8 mouse cellular contexts compared by ENCODE assay signal in the genomic region with DNA sequence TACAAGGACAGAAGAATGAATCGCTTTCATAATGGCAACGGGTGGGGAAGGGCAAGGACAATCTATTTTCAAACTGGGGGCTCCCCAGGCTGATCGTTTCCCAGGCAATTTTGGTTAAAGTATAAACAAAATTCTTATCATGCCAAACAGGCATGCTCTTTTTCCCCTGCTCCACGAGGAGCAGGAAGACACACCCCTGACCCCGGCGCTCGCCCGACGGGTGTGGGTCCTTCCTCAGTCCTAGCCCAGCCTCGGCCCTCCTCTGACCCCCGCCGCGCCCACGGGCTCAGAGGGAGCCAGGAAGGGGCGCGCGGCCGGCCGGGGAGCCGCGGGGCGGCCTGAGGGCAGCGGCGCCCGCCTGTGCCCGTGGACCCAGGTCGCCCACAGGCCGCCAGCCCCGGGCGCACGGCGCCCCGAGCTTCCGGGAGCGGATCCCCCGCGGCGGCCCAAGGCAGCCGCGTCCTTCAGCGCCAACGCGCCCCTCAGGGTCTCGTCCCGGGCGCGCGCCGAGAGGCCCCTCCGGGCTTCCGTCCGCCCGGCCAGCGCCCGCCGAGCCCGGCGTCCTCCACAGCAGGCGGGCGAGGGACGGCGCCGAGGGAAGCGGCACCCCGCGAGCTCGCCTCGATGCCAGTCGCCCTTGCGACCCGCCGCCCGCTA. TPM values are rescaled to one million over a fixed set of nuclear protein-coding genes. Genes with fewer than 3 reads are reported as not detected.
A peak's percentile ranks its signal among the peaks of the same experiment; 100 is the strongest.
DNase-seq lines count a peak whose midpoint lies in the region; ATAC-seq lines count a peak whose summit lies in the region.

No protein-coding gene starts in this region.

- DNase-seq in right cerebral cortex, postnatal 14 days: peak; percentile 35
- DNase-seq in right cerebral cortex, postnatal 25 days: no peak
- peak; percentile 60 to 67 for DNase-seq in cerebellum, postnatal 14 days
- peak; percentile 62 for DNase-seq in gastrocnemius, postnatal 14 days
- DNase-seq in liver, embryonic 11.5 days (ENCODE audit: low spot score): peak; percentile 79
- no peak for DNase-seq in layer of hippocampus, adult 18-20 months (ENCODE audit: low spot score in 2 of 2)

- peak overlapping the region; percentile 97 for H3K4me3 ChIP-seq in hindbrain, embryonic 16.5 days (ENCODE audit: low read length)
- H3K4me3 ChIP-seq in liver, embryonic 11.5 days (ENCODE audit: low read depth, low read length): peak overlapping the region; percentile 68
- H3K4me3 ChIP-seq in midbrain, embryonic 16.5 days (ENCODE audit: low read depth, low read length): peak overlapping the region; percentile 88

- under 1% methylated on average over 47 of the region's 73 CpGs for WGBS in hindbrain, embryonic 16.5 days
- WGBS in liver, embryonic 11.5 days: 0% methylated on average over 45 of the region's 73 CpGs
- WGBS in midbrain, embryonic 16.5 days: under 1% methylated on average over 43 of the region's 73 CpGs

- no peaks in the 10 kb centered on the region for H3K9me3 ChIP-seq in hindbrain, embryonic 16.5 days (ENCODE audit: control insufficient read depth, low read length)
- H3K9me3 ChIP-seq in liver, embryonic 11.5 days (ENCODE audit: control insufficient read depth, low read length): no peaks in the 10 kb centered on the region
- H3K9me3 ChIP-seq in midbrain, embryonic 16.5 days (replicated peaks; ENCODE audit: control insufficient read depth, low read length, poor library complexity, severe bottlenecking): no peaks in the 10 kb centered on the region

- peak overlapping the region; percentile 97 for H3K9ac ChIP-seq in hindbrain, embryonic 16.5 days (ENCODE audit: low read depth, low read length)
- peak overlapping the region; percentile 90 for H3K9ac ChIP-seq in liver, embryonic 11.5 days (ENCODE audit: low read depth, low read length)
- H3K9ac ChIP-seq in midbrain, embryonic 16.5 days (ENCODE audit: low read depth, low read length): peak overlapping the region; percentile 93

- peak overlapping the region; percentile 72 for H3K4me2 ChIP-seq in hindbrain, embryonic 16.5 days (ENCODE audit: low read length)
- peak overlapping the region; percentile 92 for H3K4me2 ChIP-seq in liver, embryonic 11.5 days
- peak overlapping the region; percentile 74 for H3K4me2 ChIP-seq in midbrain, embryonic 16.5 days (ENCODE audit: low read length)

- H3K27me3 ChIP-seq in hindbrain, embryonic 16.5 days (replicated peaks; ENCODE audit: control insufficient read depth, insufficient read depth, low read length): no peaks in the 10 kb centered on the region
- no peaks in the 10 kb centered on the region for H3K27me3 ChIP-seq in liver, embryonic 11.5 days (replicated peaks; ENCODE audit: control insufficient read depth, insufficient read depth, low read length)
- H3K27me3 ChIP-seq in midbrain, embryonic 16.5 days (ENCODE audit: control insufficient read depth, insufficient read depth, low read depth, low read length): no peaks in the 10 kb centered on the region

- no peaks in the 10 kb centered on the region for H3K36me3 ChIP-seq in hindbrain, embryonic 16.5 days (ENCODE audit: control insufficient read depth, insufficient read depth, low read length)
- H3K36me3 ChIP-seq in liver, embryonic 11.5 days (ENCODE audit: control insufficient read depth, insufficient read depth, low read length): 0 out of 2 replicates have a peak, but pooled peaks cover 2% of the 10 kb centered on the region
- no peaks in the 10 kb centered on the region for H3K36me3 ChIP-seq in midbrain, embryonic 16.5 days (ENCODE audit: control insufficient read depth, insufficient read depth, low read length)

- H3K27ac ChIP-seq in hindbrain, embryonic 16.5 days (ENCODE audit: low read depth, low read length): peak overlapping the region; percentile 89
- peak overlapping the region; percentile 97 for H3K27ac ChIP-seq in liver, embryonic 11.5 days (ENCODE audit: low read depth, low read length)
- peak overlapping the region; percentile 90 for H3K27ac ChIP-seq in midbrain, embryonic 16.5 days (ENCODE audit: low read length)

- H3K4me1 ChIP-seq in hindbrain, embryonic 16.5 days (ENCODE audit: control insufficient read depth, insufficient read depth, low read depth, low read length): peaks cover 4% of the 10 kb centered on the region
- peaks cover 6% of the 10 kb centered on the region; the same call in 1 of the 2 replicates for H3K4me1 ChIP-seq in liver, embryonic 11.5 days (replicated peaks; ENCODE audit: control insufficient read depth, insufficient read depth, low read length)
- peaks cover 4% of the 10 kb centered on the region; the same call in 1 of the 2 replicates for H3K4me1 ChIP-seq in midbrain, embryonic 16.5 days (ENCODE audit: control insufficient read depth, insufficient read depth, low read length)

- intact Hi-C loops in gastrocnemius, postnatal 14 days (cut with DNase I; ENCODE audit: low total_unique reads): loop anchor here (5.0 kb wide), 1 partner anchor 46 kb away; no protein-coding TSS in a partner anchor

- ATAC-seq in hindbrain, embryonic 16.5 days: peak; percentile 87
- peak; percentile 93 for ATAC-seq in liver, embryonic 11.5 days (replicated peaks; ENCODE audit: low FRiP score)
- ATAC-seq in midbrain, embryonic 16.5 days: peak; percentile 80

RNA-seq across cellular contexts. Expression of a gene that starts 0.4 kb away (rescaled TPM):
- total RNA-seq in gastrocnemius, postnatal 14 days (2021): 10 to 100 TPM; 41.8 to 48.2 TPM
- 27.4 and 33.8 TPM in 2 replicates for polyA plus RNA-seq in hindbrain, embryonic 16.5 days (2015; fragmentation: Nextera tagmentation; extraction: Ambion mirVana)
- 28.7 and 32.6 TPM in 2 replicates for polyA plus RNA-seq in liver, embryonic 11.5 days (2014; fragmentation: Nextera tagmentation; extraction: Ambion mirVana)
- polyA plus RNA-seq in midbrain, embryonic 16.5 days (2015; fragmentation: Nextera tagmentation; extraction: Ambion mirVana): 34.0 and 37.8 TPM in 2 replicates
- total RNA-seq in layer of hippocampus, adult 18-20 months (2021): 10 to 100 TPM; 31.9 to 33.6 TPM

Comparison
In these comparisons a context has a peak if more than half of its experiments do, and no peak if none do; other contexts are left out.
1. DNase-seq: peak in right cerebral cortex, postnatal 14 days (single experiment), cerebellum, postnatal 14 days (2 of 2), gastrocnemius, postnatal 14 days (single experiment) and liver, embryonic 11.5 days (single experiment); none in right cerebral cortex, postnatal 25 days (single experiment) and layer of hippocampus, adult 18-20 months (0 of 2).
2. Peak in every context shown above with its lines, with median percentiles within 50 percentile points of each other: ATAC-seq, H3K27ac ChIP-seq, H3K4me2 ChIP-seq, H3K4me3 ChIP-seq and H3K9ac ChIP-seq.